Mouse (Mus musculus) bone marrow, adult 2 months (tissue): ENCODE measurements at regions not wholly inside any gene's neighbourhood (a gene's known extent, or its start where the extent isn't known, plus 50 kb on each side); places are given as distances from the start of the nearest gene placed in this dataset.

Experiments used
- CTCF ChIP-seq: fragments of 200-500 bp; IDR thresholded peaks from 2 replicates; pipeline ENCODE4 v1.5.1; 2011; ENCODE audit warnings: low read length, control low read depth; ENCODE audit not compliant: control insufficient read depth, insufficient read depth
- POLR2A ChIP-seq: fragments of 200-500 bp; IDR thresholded peaks from 2 replicates; pipeline ENCODE4 v1.6.1; 2011; ENCODE audit warnings: low read depth, mild to moderate bottlenecking, control low read depth, low read length, borderline replicate concordance; ENCODE audit not compliant: control insufficient read depth

- TF ChIP-seq CTCF (no peak), POLR2A (no peak)
These were observed 170.2 kb downstream of the Zfp365 start for GRCm38 (mm10) chr10:67742305-67742704.
